Mouse (Mus musculus): ENCODE data around the gene Rhobtb1.

- no peak for TF ChIP-seq POLR2A (IDR thresholded peaks at IDR 0.05; ENCODE audit: low read depth, low read length)
- no peak for TF ChIP-seq CTCF (IDR thresholded peaks at IDR 0.05; ENCODE audit: extremely low read depth, insufficient read depth, insufficient read length, insufficient replicate concordance)
Measured at GRCm38 (mm10) chr10:69274705-69275104, 123.5 kb downstream of the Rhobtb1 start.
